Mouse (Mus musculus) embryonic facial prominence, embryonic 15.5 days (tissue): ENCODE measurements around the gene Rbm7. TPM values are rescaled to one million over a fixed set of nuclear protein-coding genes. Genes with fewer than 3 reads are reported as not detected.

Source experiments
- ATAC-seq: fragments of 200-750 bp; cut with Nextera tagmentation; 2 replicates; pipeline ENCODE4 v1.8.0; 2017; ENCODE audit warnings: low read depth, moderate TSS enrichment; ENCODE audit not compliant: insufficient number of reproducible peaks, low FRiP score, low TSS enrichment
- H3K27ac ChIP-seq: fragments of 300-500 bp; sonication (generic); replicated peaks from 2 replicates; pipeline ENCODE4 v1.5.1; 2015; ENCODE audit warnings: mild to moderate bottlenecking, inconsistent platforms
- H3K27me3 ChIP-seq: fragments of 300-500 bp; sonication (generic); 2 replicates; pipeline ENCODE4 v1.6.1; 2015; ENCODE audit warnings: inconsistent platforms
- H3K36me3 ChIP-seq: fragments of 300-500 bp; sonication (generic); 2 replicates; pipeline ENCODE4 v1.6.1; 2015; ENCODE audit warnings: mild to moderate bottlenecking, inconsistent platforms
- H3K4me1 ChIP-seq: fragments of 300-500 bp; sonication (generic); 2 replicates; pipeline ENCODE4 v1.6.1; 2015; ENCODE audit warnings: inconsistent platforms
- H3K4me2 ChIP-seq: fragments of 300-500 bp; sonication (generic); replicated peaks from 2 replicates; pipeline ENCODE4 v1.6.1; 2015; ENCODE audit warnings: mild to moderate bottlenecking, inconsistent platforms
- H3K4me3 ChIP-seq: fragments of 300-500 bp; sonication (generic); replicated peaks from 2 replicates; pipeline ENCODE4 v1.5.1; 2015; ENCODE audit warnings: mild to moderate bottlenecking, inconsistent platforms
- H3K9ac ChIP-seq: fragments of 300-500 bp; sonication (generic); 2 replicates; pipeline ENCODE4 v1.6.1; 2015; ENCODE audit warnings: inconsistent platforms
- H3K9me3 ChIP-seq: fragments of 300-500 bp; sonication (generic); replicated peaks from 2 replicates; pipeline ENCODE4 v1.6.1; 2016; ENCODE audit warnings: inconsistent platforms
- WGBS: fragments of 180-500 bp; shearing (Covaris S2); methylation state at CpG from one replicate; pipeline ENCODE4 v1.1.7; 2015; 5-methylcytosine and 5-hydroxymethylcytosine counted together
- microRNA-seq: library from miRNA; unstranded; fragments of <30 nt; microRNA quantifications from one replicate; pipeline ENCODE4, GENCODE M21; 2016; ENCODE audit warnings: borderline number of aligned reads
- polyA plus RNA-seq: library from polyadenylated mRNA; unstranded; fragments of >200 nt; fragmentation: Nextera tagmentation; extraction: Ambion mirVana; gene quantifications from 2 replicates; pipeline ENCODE4 v1.2.1, GENCODE M21; 2015

Rbm7 gene
- polyA plus RNA-seq, 1 experiment from 2014 or later = 116 TPM

DNA sequence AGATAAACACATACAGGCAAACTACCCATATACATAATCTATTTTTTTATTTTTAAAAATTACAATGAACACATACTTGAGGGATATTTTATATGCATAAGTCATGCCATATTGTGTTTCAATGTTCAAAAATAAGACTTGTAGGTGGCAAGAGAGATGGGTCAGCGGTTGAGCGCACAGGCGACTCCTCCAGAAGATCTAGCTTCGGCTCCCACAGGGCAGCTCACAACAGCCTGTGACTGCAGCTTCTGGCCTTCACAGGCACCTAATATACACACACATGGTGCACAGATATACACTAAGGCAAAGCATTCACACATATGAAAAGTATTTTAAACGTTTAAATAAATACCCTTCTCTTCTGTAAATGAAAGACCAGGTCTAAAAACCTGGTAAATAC, 35.7 kb downstream of the Rbm7 start:
- no peak for ATAC-seq
- no peak overlapping the region for H3K27ac ChIP-seq
- WGBS = 83% methylated on average over 5 of the region's 5 CpGs
- H3K9ac ChIP-seq = no peak overlapping the region
- no peaks in the 10 kb centered on the region for H3K36me3 ChIP-seq
- H3K4me1 ChIP-seq = no peaks in the 10 kb centered on the region
- no peaks in the 10 kb centered on the region for H3K9me3 ChIP-seq
- H3K27me3 ChIP-seq = no peaks in the 10 kb centered on the region
- H3K4me3 ChIP-seq = no peak overlapping the region
- no peak overlapping the region for H3K4me2 ChIP-seq

GRCm38 (mm10) chr9:48458879-48459278, 36.2 kb downstream of the Rbm7 start:
- WGBS = 68% methylated on average over 3 of the region's 3 CpGs
- no peak for ATAC-seq
- no peak overlapping the region for H3K4me2 ChIP-seq
- H3K27ac ChIP-seq = no peak overlapping the region
- no peaks in the 10 kb centered on the region for H3K4me1 ChIP-seq
- no peak overlapping the region for H3K9ac ChIP-seq
- no peaks in the 10 kb centered on the region for H3K36me3 ChIP-seq
- no peaks in the 10 kb centered on the region for H3K9me3 ChIP-seq
- no peaks in the 10 kb centered on the region for H3K27me3 ChIP-seq
- no peak overlapping the region for H3K4me3 ChIP-seq

- H3K9ac ChIP-seq = no peak overlapping the region
- ATAC-seq = no peak
- H3K4me2 ChIP-seq = no peak overlapping the region
- no peak overlapping the region for H3K27ac ChIP-seq
- no peaks in the 10 kb centered on the region for H3K4me1 ChIP-seq
- no peaks in the 10 kb centered on the region for H3K36me3 ChIP-seq
- no peaks in the 10 kb centered on the region for H3K9me3 ChIP-seq
- no peaks in the 10 kb centered on the region for H3K27me3 ChIP-seq
- H3K4me3 ChIP-seq = no peak overlapping the region
- 77% methylated on average over 3 of the region's 3 CpGs for WGBS
Observed at GRCm38 (mm10) chr9:48455961-48456360, 39.1 kb downstream of the Rbm7 start.

DNA sequence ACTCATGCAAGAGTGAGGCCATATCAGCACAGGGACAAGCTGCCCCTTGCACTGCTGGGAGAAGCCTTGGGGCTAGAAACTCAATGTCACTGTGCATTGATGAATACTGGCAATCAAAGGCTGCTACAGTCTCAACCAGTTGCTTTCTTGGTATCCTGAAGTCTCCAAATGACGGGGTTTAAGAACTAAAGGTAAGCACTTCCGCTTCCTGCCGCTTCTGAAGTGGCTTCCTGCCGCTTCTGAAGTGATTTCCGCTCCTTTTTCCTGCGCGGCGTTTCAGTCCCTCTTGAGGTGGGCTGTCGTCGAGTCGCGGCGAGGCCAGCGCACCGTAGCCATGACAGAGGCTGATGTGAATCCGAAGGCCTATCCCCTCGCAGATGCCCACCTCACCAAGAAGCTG, 45.0 kb downstream of the Rbm7 start:
- no peak for ATAC-seq
- no peak overlapping the region for H3K4me2 ChIP-seq
- H3K9me3 ChIP-seq = no peaks in the 10 kb centered on the region
- H3K9ac ChIP-seq = no peak overlapping the region
- H3K27me3 ChIP-seq = no peaks in the 10 kb centered on the region
- no peaks in the 10 kb centered on the region for H3K4me1 ChIP-seq
- no peak overlapping the region for H3K4me3 ChIP-seq
- H3K27ac ChIP-seq = no peak overlapping the region
- WGBS = 89% methylated on average over 17 of the region's 17 CpGs
- no peaks in the 10 kb centered on the region for H3K36me3 ChIP-seq

DNA sequence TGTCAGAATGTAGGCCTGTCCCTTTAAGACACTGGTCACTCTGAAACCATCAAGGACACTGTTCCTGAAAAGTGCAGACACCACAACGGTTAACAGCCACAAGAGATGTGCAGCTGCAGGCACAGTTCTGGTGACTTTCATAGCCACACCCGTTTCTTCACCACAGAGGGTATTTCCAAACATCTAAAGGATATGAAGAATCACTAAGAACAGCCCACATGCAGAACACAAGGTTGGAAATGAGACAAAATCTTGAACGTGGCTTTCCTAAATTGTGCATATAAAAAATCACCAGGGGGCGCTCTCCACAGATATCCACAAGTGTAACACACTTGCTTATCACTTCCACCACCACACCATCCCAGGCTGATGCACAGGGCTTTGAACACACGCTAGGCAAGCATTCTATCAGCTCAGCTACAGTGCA, 47.3 kb downstream of the Rbm7 start:
- WGBS = 31% methylated on average over 5 of the region's 5 CpGs
- Histone ChIP-seq H3K4me3 (no peak overlapping the region), H3K4me2 (no peak overlapping the region), H3K36me3 (no peaks in the 10 kb centered on the region), H3K9ac (no peak overlapping the region), H3K27ac (no peak overlapping the region), H3K9me3 (no peaks in the 10 kb centered on the region), H3K27me3 (no peaks in the 10 kb centered on the region), H3K4me1 (no peaks in the 10 kb centered on the region)
- no peak for ATAC-seq

DNA sequence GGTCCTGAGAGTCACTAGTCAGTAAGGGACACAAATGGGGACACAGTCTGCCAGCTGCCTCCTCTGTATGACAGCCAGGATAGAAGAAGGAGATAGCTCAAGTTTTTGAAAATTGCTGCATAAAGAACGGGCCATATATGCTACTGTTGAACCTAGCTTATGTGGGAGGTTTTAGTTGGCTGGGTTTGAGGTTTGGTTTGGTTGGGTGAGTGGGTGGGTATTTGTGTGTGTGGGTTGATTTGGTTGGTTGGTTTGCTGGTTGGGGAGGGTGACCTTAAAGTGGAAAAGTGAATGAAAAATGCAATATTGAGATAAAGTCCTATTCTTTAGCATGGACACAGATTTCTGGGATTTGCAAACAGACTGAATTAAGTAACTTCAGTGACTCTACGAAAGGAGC, 50.3 kb downstream of the Rbm7 start:
- Histone ChIP-seq H3K4me1 (no peaks in the 10 kb centered on the region), H3K4me3 (no peak overlapping the region), H3K9ac (no peak overlapping the region), H3K27ac (no peak overlapping the region), H3K27me3 (no peaks in the 10 kb centered on the region), H3K9me3 (no peaks in the 10 kb centered on the region), H3K36me3 (no peaks in the 10 kb centered on the region), H3K4me2 (no peak overlapping the region)
- 77% methylated on average over 2 of the region's 2 CpGs for WGBS
- no peak for ATAC-seq

DNA sequence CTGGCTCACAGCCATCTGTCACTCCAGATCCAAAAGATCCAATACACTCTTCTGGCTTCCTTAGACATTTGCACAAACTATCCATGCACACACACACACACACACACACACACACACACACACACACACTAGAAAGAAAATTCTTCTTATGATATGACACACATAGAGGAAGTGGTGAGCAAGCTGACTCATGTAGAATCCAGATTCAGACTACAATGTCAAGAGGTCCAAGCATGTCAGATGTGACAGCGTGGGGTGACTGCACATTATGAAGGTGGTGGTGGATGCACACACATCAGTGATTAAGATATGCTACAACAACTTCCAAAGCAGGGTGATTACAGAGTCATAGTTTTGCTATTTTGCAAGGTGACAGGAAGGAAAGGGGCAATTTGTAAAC, 51.2 kb downstream of the Rbm7 start:
- H3K27ac ChIP-seq = no peak overlapping the region
- H3K9me3 ChIP-seq = no peaks in the 10 kb centered on the region
- no peaks in the 10 kb centered on the region for H3K4me1 ChIP-seq
- H3K27me3 ChIP-seq = no peaks in the 10 kb centered on the region
- H3K4me3 ChIP-seq = no peak overlapping the region
- H3K36me3 ChIP-seq = no peaks in the 10 kb centered on the region
- no peak for ATAC-seq
- WGBS = 75% methylated on average over 1 of the region's 1 CpGs
- H3K4me2 ChIP-seq = no peak overlapping the region
- H3K9ac ChIP-seq = no peak overlapping the region

Small RNAs within 50 kb of the gene (microRNA-seq; reads per million reads assigned to microRNA genes)
- gene Gm23653 = not detected

Other genes with a start within 250 kb of the Rbm7 start
- 0.83 and 1.3 TPM in 2 replicates for gene Nxpe2, start 141.8 kb downstream of the Rbm7 start, polyA plus RNA-seq
- 138 and 148 TPM in 2 replicates for gene Rexo2, start 14.7 kb downstream of the Rbm7 start, polyA plus RNA-seq
- gene Gm5617, start 143 bp upstream of the Rbm7 start, polyA plus RNA-seq = 33.0 and 39.5 TPM in 2 replicates
- gene Nnmt, start 109.9 kb upstream of the Rbm7 start, polyA plus RNA-seq = 13.3 and 19.4 TPM in 2 replicates